Comparison of ENCODE assay signal across 15 mouse cellular contexts in the genomic region with DNA sequence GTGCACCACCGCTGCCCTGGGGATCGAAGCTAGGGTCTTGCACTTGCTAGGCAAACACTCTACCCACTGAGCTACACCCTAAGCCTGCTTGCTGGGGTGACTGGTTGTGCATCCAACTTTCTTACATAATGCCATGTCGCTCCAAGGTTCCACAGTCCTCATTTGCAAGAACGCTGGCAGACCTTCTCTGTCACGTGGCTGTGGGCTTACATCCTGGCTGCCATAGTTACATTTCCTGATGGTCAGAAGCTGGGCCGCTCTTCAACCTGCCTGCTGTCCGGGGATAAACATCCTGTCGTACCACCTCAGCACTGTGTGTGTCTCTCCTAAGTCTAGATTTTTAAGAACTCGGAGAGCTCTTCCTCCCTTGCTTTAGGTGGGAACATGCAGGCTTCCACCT. TPM values are rescaled to one million over a fixed set of nuclear protein-coding genes. Genes with fewer than 3 reads are reported as not detected.
DNase-seq lines count a peak whose midpoint lies in the region; ATAC-seq and TF ChIP-seq lines count a peak whose summit lies in the region.
"Had no signal": no experiment of that assay in that cellular context is flagged by ENCODE, and none has a peak within 500 bp of the region (broad histone marks: within the 10 kb centered on the region; RNA-seq: fewer than 3 reads in every experiment).

No protein-coding gene starts in this region.

- H3K4me1 ChIP-seq in forebrain, embryonic 15.5 days, result no peaks in the 10 kb centered on the region

- no peak overlapping the region for H3K9ac ChIP-seq in forebrain, embryonic 15.5 days (replicated peaks)
- H3K9ac ChIP-seq: embryonic facial prominence, embryonic 15.5 days; liver, postnatal 0 days had no signal

- intact Hi-C loops in left cerebral cortex, adult 2 months (cut with DNase I), result no loop called here

- peak overlapping the region; percentile 30; the same call in 1 of the 2 replicates for H3K27ac ChIP-seq in left cerebral cortex, adult 2 months
- no peak overlapping the region for H3K27ac ChIP-seq in forebrain, embryonic 15.5 days (replicated peaks)
- H3K27ac ChIP-seq: embryonic facial prominence, embryonic 15.5 days; kidney, postnatal 0 days had no signal

- no peak for TF ChIP-seq CTCF in left cerebral cortex, adult 2 months (IDR thresholded peaks at IDR 0.05)

- no peaks in the 10 kb centered on the region for H3K27me3 ChIP-seq in forebrain, embryonic 15.5 days
- H3K27me3 ChIP-seq: CH12.LX; embryonic facial prominence, embryonic 15.5 days had no signal

- H3K36me3 ChIP-seq in forebrain, embryonic 15.5 days, result no peaks in the 10 kb centered on the region
- H3K36me3 ChIP-seq: embryonic facial prominence, embryonic 15.5 days had no signal

- H3K4me2 ChIP-seq in forebrain, embryonic 15.5 days (replicated peaks), result no peak overlapping the region
- H3K4me2 ChIP-seq: embryonic facial prominence, embryonic 15.5 days had no signal

- WGBS in forebrain, embryonic 15.5 days, result 86% methylated on average over 9 of the region's 9 CpGs

- no peak for ATAC-seq in forebrain, embryonic 15.5 days (replicated peaks)
- ATAC-seq: liver, postnatal 0 days had no signal

- H3K9me3 ChIP-seq in forebrain, embryonic 15.5 days, result no peaks in the 10 kb centered on the region
- H3K9me3 ChIP-seq: embryonic facial prominence, embryonic 15.5 days had no signal

- no peak overlapping the region for H3K4me3 ChIP-seq in left cerebral cortex, adult 2 months
- no peak overlapping the region for H3K4me3 ChIP-seq in forebrain, embryonic 15.5 days
- H3K4me3 ChIP-seq: embryonic facial prominence, embryonic 15.5 days had no signal

- DNase-seq in left cerebral cortex, adult 2 months (ENCODE audit: extremely low spot score in 1 of 2, low spot score in 2 of 2), result no peak
- DNase-seq in left cerebral cortex, adult 9 months (ENCODE audit: low spot score in 2 of 2), result no peak
- peak; percentile 49 for DNase-seq in heart, adult 8-10 months (ENCODE audit: low spot score)
- peak; percentile 75 to 92 for DNase-seq in kidney, postnatal 25 days
- peak; percentile 12 to 30 for DNase-seq in natural killer cell, adult 2 months (ENCODE audit: low spot score in 2 of 2)
- no peak for DNase-seq in layer of hippocampus, postnatal 36 days
- DNase-seq: cerebellum, postnatal 36 days; liver, postnatal 0 days; thymus, adult 2 months had no signal

RNA-seq across cellular contexts. Expression of a gene that starts 10.5 kb away (rescaled TPM):
- 100 to 1,000 TPM; 135 to 138 TPM for total RNA-seq in left cerebral cortex, adult 2 months (2021)
- 10 to 100 TPM in 2 of 4 experiments, 1 to 10 TPM in 2; 7.8 to 12.3 (median 10.1) TPM for total RNA-seq in heart, adult 8-10 months (2022)
- polyA plus RNA-seq in forebrain, embryonic 15.5 days (2015; fragmentation: Nextera tagmentation; extraction: Ambion mirVana), result 22.1 and 24.4 TPM in 2 replicates
- total RNA-seq in layer of hippocampus, postnatal 36 days (2021), result 100 to 1,000 TPM; 135 to 156 TPM

RNA-seq across cellular contexts. Expression of a gene that starts 30.0 kb away (rescaled TPM):
- 10 to 100 TPM; 11.0 to 12.4 TPM for total RNA-seq in left cerebral cortex, adult 2 months (2021)
- 1 to 10 TPM; 5.0 to 6.4 (median 6.3) TPM for total RNA-seq in heart, adult 8-10 months (2022)
- polyA plus RNA-seq in forebrain, embryonic 15.5 days (2015; fragmentation: Nextera tagmentation; extraction: Ambion mirVana), result 13.4 and 14.7 TPM in 2 replicates
- total RNA-seq in layer of hippocampus, postnatal 36 days (2021), result 10 to 100 TPM in 1 of 2 experiments, 1 to 10 TPM in 1; 9.9 to 13.1 TPM

RNA-seq across cellular contexts. Expression of a gene that starts 44.1 kb away (rescaled TPM):
- total RNA-seq in left cerebral cortex, adult 2 months (2021), result 10 to 100 TPM; 83.5 to 97.2 TPM
- total RNA-seq in heart, adult 8-10 months (2022), result not detected
- 7.1 and 7.4 TPM in 2 replicates for polyA plus RNA-seq in forebrain, embryonic 15.5 days (2015; fragmentation: Nextera tagmentation; extraction: Ambion mirVana)
- 10 to 100 TPM; 65.9 to 69.9 TPM for total RNA-seq in layer of hippocampus, postnatal 36 days (2021)
- total RNA-seq: CH12.LX; monocyte, adult 5-6 weeks had no signal
- polyA plus RNA-seq: heart, embryonic 16.5 days; kidney, postnatal 0 days; liver, postnatal 0 days had no signal

Comparison
In these comparisons a context has a peak if more than half of its experiments do, and no peak if none do; other contexts are left out.
1. DNase-seq: peak in heart, adult 8-10 months (single experiment), kidney, postnatal 25 days (2 of 2) and natural killer cell, adult 2 months (2 of 2); none in left cerebral cortex, adult 2 months (0 of 2), left cerebral cortex, adult 9 months (0 of 2) and layer of hippocampus, postnatal 36 days (0 of 2).
2. RNA of a gene that starts 10.5 kb away (total RNA-seq): 135 to 156 TPM in layer of hippocampus, postnatal 36 days and 135 to 138 TPM in left cerebral cortex, adult 2 months; 7.8 to 12.3 TPM in heart, adult 8-10 months; every median in the first group is over 10 times any median in the second.
3. RNA of a gene that starts 44.1 kb away (total RNA-seq): 83.5 to 97.2 TPM in left cerebral cortex, adult 2 months and 65.9 to 69.9 TPM in layer of hippocampus, postnatal 36 days; not detected in heart, adult 8-10 months; every median in the first group is over 10 times any median in the second.